Mouse (Mus musculus) heart, postnatal 14 days (tissue): ENCODE results near the gene Trpm8. TPM values are rescaled to one million over a fixed set of nuclear protein-coding genes. Genes with fewer than 3 reads are reported as not detected.

ENCODE experiments used
- DNase-seq, 2 experiments: peaks; one replicate each; pipeline ENCODE4 v3.0.0; 2021 to 2022
- intact Hi-C: fragments of 180-260 bp; cut with DNase I; formaldehyde crosslinking; loops from one replicate; pipeline ENCODE4 v1.15.1; 2025
- total RNA-seq, 2 experiments: library from RNA; stranded (reverse); gene quantifications; 2 replicates each; pipeline ENCODE4 v1.2.3; 2021

The Trpm8 gene
- total RNA-seq, 2 experiments from 2014 or later, result not detected

DNA sequence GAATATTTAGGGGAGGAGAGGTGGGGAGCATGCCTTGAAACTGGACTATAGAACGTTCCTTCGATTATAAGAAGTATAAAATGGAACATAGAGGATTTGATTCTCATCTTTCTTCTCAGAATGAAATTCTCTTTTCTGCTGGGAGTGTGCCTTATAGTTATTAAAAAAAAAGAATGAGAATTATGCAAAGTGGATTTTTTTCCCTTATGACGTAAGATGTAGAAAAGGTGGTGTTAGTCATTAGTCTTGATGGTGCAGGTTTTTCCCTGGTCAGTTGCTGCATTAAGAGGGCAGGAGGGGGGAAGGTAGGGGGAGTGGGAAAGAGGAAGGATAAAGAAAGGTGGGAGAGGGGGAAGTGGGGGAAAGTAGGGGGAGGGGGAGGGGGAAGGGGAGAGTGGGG lies 4.8 kb downstream of the Trpm8 start:
- intact Hi-C loops, result no loop called here
- no peak for DNase-seq

GRCm38 (mm10) chr1:88283376-88284227 lies 6.1 kb downstream of the Trpm8 start:
- peak in 1 of 2 experiments; percentile 4 for DNase-seq
- intact Hi-C loops, result no loop called here

GRCm38 (mm10) chr1:88284228-88284945 lies 6.9 kb downstream of the Trpm8 start:
- DNase-seq, result no peak
- intact Hi-C loops, result no loop called here

- intact Hi-C loops, result no loop called here
- DNase-seq, result peak in 1 of 2 experiments; percentile 49
Observed at GRCm38 (mm10) chr1:88284946-88285320, 7.5 kb downstream of the Trpm8 start.

GRCm38 (mm10) chr1:88285652-88286051 lies 8.2 kb downstream of the Trpm8 start:
- intact Hi-C loops, result no loop called here
- DNase-seq, result no peak

- intact Hi-C loops, result no loop called here
- DNase-seq, result no peak
Observed at GRCm38 (mm10) chr1:88286136-88286845, 8.8 kb downstream of the Trpm8 start.

DNA sequence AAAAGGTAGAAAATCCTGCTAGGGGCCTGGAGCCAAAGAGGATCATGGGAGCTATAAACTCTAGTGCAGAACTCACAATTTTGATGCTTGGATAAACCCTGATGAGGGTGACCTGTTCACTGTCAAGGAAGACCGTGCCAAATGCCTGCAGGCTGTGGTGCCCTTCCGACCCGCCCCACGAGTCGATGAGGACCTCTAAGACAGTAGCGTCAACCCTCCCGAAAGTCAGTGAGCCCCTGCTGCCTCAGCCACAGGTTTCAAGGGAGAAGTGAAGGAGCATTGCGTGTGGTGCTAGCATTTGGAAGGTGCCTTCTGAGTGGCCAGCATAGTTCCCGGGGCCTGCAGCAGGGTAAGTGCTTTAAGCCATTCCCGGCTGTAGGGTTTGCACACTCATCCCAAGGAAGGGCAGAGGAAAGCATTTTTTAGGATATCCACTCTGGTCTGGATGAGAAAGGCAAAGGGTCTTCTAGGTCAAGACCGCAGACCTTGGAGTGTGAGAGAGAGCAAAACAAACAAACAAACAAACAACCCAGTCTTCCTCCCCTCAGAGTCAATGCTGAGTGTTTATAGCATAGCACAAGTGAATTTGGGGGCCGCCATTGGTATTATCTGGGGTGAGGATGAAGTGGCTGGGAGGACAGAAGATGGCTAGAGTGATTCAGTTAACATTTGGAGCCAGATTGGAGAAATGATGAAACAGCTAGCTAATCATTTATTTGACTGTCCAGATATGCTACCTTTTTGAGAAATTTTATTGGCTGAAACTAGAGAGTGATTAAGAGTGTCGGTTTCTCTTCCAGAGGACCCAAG lies 9.6 kb downstream of the Trpm8 start:
- no peak for DNase-seq
- intact Hi-C loops, result no loop called here

- peak in 1 of 2 experiments; percentile 78 for DNase-seq
- intact Hi-C loops, result no loop called here
Observed at GRCm38 (mm10) chr1:88287697-88287980, 10.2 kb downstream of the Trpm8 start.

DNA sequence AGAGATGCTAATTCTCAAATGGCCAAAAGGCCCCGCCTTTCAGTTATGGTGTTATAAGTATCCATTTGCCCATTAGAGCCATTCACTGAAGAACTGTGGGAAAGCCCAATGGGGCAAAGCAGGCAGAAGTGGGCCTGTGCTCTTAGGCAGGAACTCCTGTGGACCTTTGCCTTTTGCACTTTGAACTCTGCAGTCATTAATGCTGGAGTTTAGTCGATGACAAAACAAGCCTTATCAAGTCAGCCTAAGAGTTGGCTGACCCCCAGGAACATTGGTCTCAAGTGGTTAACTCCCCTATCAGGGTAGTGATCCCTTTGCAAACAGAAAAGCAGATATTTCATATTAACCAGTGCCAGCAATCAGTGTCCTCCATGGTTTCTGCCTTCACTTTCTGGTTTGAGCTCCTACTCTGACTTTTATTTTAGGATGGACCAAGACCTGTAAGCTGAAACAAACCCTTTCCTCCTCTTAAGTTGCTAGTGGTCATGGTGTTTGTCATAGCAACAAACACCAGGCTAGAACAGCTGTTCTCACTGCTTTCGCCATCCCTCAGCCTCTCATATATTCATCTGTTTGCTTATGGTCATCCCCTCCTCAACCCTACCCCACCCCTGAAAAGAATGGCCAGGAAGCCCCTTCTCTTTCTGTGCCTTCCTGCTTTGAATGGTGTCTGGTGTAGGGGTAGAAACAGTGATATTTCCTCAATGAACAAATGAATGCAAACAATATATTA lies 10.8 kb downstream of the Trpm8 start:
- no peak for DNase-seq
- intact Hi-C loops, result no loop called here

- DNase-seq, result no peak
- intact Hi-C loops, result no loop called here
Observed at GRCm38 (mm10) chr1:88288789-88289127, 11.3 kb downstream of the Trpm8 start.

DNA sequence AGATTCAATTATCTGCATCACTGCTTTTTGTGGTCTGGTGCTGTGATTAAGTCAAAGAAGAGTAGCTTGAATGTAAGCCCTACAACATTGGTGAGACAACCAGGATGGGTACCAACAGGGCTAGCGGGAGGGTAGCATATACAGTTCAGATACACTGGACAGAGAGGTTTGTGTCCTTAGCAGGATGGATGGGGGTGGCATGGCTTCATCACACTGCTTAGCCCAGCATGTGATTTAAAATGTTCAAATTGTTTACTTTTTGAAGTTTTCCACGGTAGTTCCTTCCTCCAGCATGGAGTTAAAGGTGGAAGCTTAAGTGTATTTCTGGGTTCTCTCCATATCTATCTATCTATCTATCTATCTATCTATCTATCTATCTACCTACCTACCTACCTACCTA lies 11.7 kb downstream of the Trpm8 start:
- intact Hi-C loops, result no loop called here

GRCm38 (mm10) chr1:88289917-88290316 lies 12.5 kb downstream of the Trpm8 start:
- intact Hi-C loops, result no loop called here
- DNase-seq, result peak in 1 of 2 experiments; percentile 67

More for the DNA sequence above, 11.7 kb downstream of the Trpm8 start:
- DNase-seq, result no peak

DNA sequence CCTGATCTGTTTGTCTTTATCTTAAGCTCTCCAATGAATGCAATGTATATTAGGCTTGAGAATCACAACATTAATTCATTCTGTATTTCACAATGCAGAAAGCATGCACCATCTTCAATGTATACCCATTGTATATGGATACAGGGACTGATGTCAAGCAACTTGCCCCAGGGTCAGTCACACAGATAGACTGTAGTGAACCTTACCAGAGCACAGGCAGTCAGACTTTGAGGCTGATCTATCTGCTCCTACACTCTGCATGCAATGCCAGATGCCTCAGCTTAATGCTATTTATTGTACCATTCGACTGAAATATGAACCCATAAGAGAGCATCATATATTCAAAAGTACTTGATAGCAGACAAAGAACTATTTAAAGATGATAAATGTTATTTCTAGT lies 13.1 kb downstream of the Trpm8 start:
- no peak for DNase-seq
- intact Hi-C loops, result no loop called here

DNA sequence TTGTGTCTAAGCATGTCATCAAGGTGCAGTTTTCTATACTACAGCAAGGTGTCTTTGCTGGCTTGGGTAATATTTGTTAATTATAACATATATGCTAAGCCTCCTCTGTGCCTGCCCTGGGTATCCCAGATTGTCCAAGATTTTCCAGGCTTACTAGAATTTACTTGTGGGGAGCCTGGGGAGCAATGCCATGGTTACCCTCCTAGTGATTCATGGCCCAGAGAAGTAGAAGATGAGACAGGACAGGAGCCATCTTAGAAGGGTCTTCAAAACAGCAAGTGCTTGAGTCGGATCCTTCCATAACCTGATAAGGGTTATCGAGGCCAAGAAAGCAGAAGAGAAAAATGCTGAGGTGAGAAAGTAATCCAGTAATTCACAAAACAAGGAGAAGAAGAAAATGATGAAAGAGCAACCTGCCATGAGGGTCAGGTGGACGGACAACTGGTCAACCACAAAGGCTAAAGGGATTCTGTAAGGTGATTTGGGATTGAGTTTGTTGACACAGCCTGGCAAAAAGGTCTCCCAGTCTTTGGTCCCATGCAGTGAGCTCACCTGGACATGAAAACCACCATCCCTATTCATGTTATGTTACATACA lies 14.0 kb downstream of the Trpm8 start:
- DNase-seq, result no peak
- intact Hi-C loops, result no loop called here

GRCm38 (mm10) chr1:88292057-88292456 lies 14.6 kb downstream of the Trpm8 start:
- intact Hi-C loops, result no loop called here
- DNase-seq, result no peak

- DNase-seq, result no peak
- intact Hi-C loops, result no loop called here
Observed at GRCm38 (mm10) chr1:88294650-88295049, 17.2 kb downstream of the Trpm8 start.

DNA sequence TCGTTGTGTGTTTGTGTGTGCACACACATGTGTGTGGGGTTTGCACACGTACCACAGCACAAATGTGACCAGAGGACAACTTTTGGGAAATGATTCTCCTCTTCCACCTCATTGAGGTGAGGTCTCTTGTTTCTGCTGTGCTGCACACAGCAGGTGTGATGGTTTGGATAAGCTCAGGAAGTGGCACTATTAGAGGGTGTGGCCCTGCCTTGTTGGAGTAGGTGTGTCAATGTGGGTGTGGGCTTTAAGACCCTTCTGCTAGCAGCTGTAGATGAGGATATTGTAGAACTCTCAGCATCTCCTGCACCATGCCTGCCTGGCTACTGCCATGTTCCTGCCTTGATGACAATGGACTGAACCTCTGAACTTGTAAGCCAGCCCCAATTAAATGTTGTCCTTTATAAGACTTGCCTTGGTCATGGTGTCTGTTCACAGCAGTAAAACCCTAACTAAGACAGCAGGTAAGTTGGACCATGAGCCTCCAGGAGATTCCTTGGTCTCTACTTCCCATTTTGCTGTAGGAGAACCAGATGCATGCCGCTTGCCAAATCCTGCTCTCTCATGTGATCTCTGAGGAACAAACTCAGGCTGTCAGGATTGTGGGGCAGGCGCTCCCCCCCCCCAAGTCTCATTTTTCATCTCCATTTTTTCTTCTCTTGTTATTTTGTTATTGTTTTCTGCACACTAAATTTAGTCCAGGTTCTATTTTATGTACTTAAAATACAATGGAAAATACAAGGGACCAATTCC lies 18.9 kb downstream of the Trpm8 start:
- DNase-seq, result no peak
- intact Hi-C loops, result no loop called here

DNA sequence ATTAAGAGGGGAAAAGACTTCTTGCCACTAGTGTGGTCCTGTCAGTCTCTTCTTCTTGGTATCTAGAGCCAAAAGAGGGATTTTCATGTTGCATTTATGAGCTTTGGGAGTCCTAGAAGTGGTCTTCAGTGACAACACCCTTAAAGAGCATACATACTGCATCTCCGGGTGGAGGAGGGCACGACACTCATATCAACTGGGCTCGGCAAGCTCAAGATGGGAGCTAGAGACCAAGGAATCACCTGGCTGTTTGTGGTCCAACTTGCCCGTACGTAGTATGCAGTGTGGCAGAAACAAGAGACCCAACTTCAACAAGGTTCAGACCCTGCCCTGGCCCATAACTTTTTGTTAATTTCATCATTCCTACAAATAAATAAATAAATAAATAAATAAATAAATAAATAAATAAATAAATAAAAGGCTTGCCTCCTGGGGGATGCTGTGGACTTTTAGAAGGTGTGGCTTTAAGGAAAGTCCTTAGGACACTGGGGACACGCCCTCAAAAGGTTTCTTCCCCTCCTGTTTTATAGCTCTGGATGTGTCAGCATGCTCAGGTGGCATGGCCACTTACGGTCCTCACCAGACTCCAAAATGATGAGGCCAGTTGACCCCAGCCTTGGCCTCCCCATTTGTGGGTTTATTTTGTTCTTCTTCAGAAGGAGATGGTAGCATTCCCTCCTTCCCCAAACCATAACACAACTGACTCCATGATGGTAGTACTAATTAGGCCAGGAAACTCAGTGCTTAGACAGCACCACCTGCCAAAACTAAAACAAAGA lies 20.2 kb downstream of the Trpm8 start:
- no peak for DNase-seq
- intact Hi-C loops, result no loop called here
